Mouse (Mus musculus) heart, embryonic 16.5 days (tissue): ENCODE results near the gene Ppil3. TPM values are rescaled to one million over a fixed set of nuclear protein-coding genes. Genes with fewer than 3 reads are reported as not detected.

Experiments
- ATAC-seq: fragments of 200-750 bp; cut with Nextera tagmentation; replicated peaks from 2 replicates; pipeline ENCODE4 v1.8.0; 2017; ENCODE audit warnings: moderate number of reproducible peaks; ENCODE audit not compliant: insufficient read depth, low FRiP score; ENCODE audit errors: extremely low read depth
- H3K27ac ChIP-seq: fragments of 300-500 bp; sonication (generic); 2 replicates; pipeline ENCODE4 v1.5.1; 2014; ENCODE audit warnings: mild to moderate bottlenecking, low read length, control low read depth, moderate library complexity
- H3K27me3 ChIP-seq: fragments of 300-500 bp; sonication (generic); 2 replicates; pipeline ENCODE4 v1.6.1; 2014; ENCODE audit warnings: low read length, mixed read lengths; ENCODE audit not compliant: control insufficient read depth, insufficient read depth
- H3K36me3 ChIP-seq: fragments of 300-500 bp; sonication (generic); 2 replicates; pipeline ENCODE4 v1.6.1; 2014; ENCODE audit not compliant: control insufficient read depth, insufficient read depth
- H3K4me1 ChIP-seq: fragments of 300-500 bp; sonication (generic); 2 replicates; pipeline ENCODE4 v1.6.1; 2014; ENCODE audit warnings: low read length, mixed read lengths; ENCODE audit not compliant: control insufficient read depth, insufficient read depth
- H3K4me2 ChIP-seq: fragments of 300-500 bp; sonication (generic); 2 replicates; pipeline ENCODE4 v1.6.1; 2014; ENCODE audit warnings: low read depth, mild to moderate bottlenecking, control low read depth, low read length
- H3K4me3 ChIP-seq: fragments of 300-500 bp; sonication (generic); 2 replicates; pipeline ENCODE4 v1.5.1; 2014; ENCODE audit warnings: mild to moderate bottlenecking, control low read depth, low read length
- H3K9ac ChIP-seq: fragments of 300-500 bp; sonication (generic); 2 replicates; pipeline ENCODE4 v1.6.1; 2014; ENCODE audit warnings: low read length, control low read depth
- H3K9me3 ChIP-seq: fragments of 300-500 bp; sonication (generic); replicated peaks from 2 replicates; pipeline ENCODE4 v1.6.1; 2016; ENCODE audit warnings: low read length; ENCODE audit not compliant: control insufficient read depth
- WGBS: fragments of 180-500 bp; shearing (Covaris S2); extraction: QIAGEN DNeasy Blood & Tissue Kit; methylation state at CpG from one replicate; pipeline ENCODE4 v1.1.7; 2014; 5-methylcytosine and 5-hydroxymethylcytosine counted together
- polyA plus RNA-seq: library from polyadenylated mRNA; unstranded; fragments of >200 nt; fragmentation: Nextera tagmentation; extraction: Ambion mirVana; gene quantifications from 2 replicates; pipeline ENCODE4 v1.2.1, GENCODE M21; 2015

Ppil3 gene
- 35.2 and 37.7 TPM in 2 replicates for polyA plus RNA-seq

GRCm38 (mm10) chr1:58445143-58445722 is at the start of gene Ppil3, which contains the start of gene Nif3l1:
Gene Ppil3 (minus strand): TSS chr1:58445486.
Gene Nif3l1 (plus strand): TSS chr1:58445151.
- ATAC-seq = peak; percentile 92
- Histone ChIP-seq H3K27me3 (no peaks in the 10 kb centered on the region), H3K9me3 (no peaks in the 10 kb centered on the region), H3K4me3 (peak within 1 kb of the TSS; percentile 84), H3K4me2 (peak within 1 kb of the TSS; percentile 87), H3K27ac (peak within 1 kb of the TSS; percentile 92), H3K36me3 (peaks cover 16% of the 10 kb centered on the region), H3K9ac (peak within 1 kb of the TSS; percentile 88), H3K4me1 (peaks cover 13% of the 10 kb centered on the region)
- under 1% methylated on average over 33 of the region's 33 CpGs for WGBS

- no peak overlapping the region for H3K4me3 ChIP-seq
- H3K27me3 ChIP-seq = no peaks in the 10 kb centered on the region
- H3K4me2 ChIP-seq = no peak overlapping the region
- no peak overlapping the region for H3K9ac ChIP-seq
- no peak for ATAC-seq
- H3K4me1 ChIP-seq = no peaks in the 10 kb centered on the region
- WGBS = 91% methylated on average over 4 of the region's 4 CpGs
- H3K9me3 ChIP-seq = no peaks in the 10 kb centered on the region
- H3K27ac ChIP-seq = no peak overlapping the region
- H3K36me3 ChIP-seq = peaks cover 40% of the 10 kb centered on the region
These were observed 37.4 kb upstream of the Ppil3 start for GRCm38 (mm10) chr1:58482647-58483046.

GRCm38 (mm10) chr1:58475662-58476061 is 30.4 kb upstream of the Ppil3 start:
- Histone ChIP-seq H3K9me3 (no peaks in the 10 kb centered on the region), H3K4me1 (no peaks in the 10 kb centered on the region), H3K27ac (no peak overlapping the region), H3K4me2 (no peak overlapping the region), H3K4me3 (no peak overlapping the region), H3K36me3 (peaks cover 46% of the 10 kb centered on the region), H3K9ac (no peak overlapping the region), H3K27me3 (no peaks in the 10 kb centered on the region)
- ATAC-seq = no peak
- 92% methylated on average over 8 of the region's 8 CpGs for WGBS

- Histone ChIP-seq H3K27ac (no peak overlapping the region), H3K4me1 (no peaks in the 10 kb centered on the region), H3K4me2 (no peak overlapping the region), H3K9me3 (no peaks in the 10 kb centered on the region), H3K4me3 (no peak overlapping the region), H3K36me3 (peaks cover 48% of the 10 kb centered on the region), H3K27me3 (no peaks in the 10 kb centered on the region), H3K9ac (no peak overlapping the region)
- ATAC-seq = no peak
- 88% methylated on average over 4 of the region's 4 CpGs for WGBS
These were observed 20.3 kb upstream of the Ppil3 start for GRCm38 (mm10) chr1:58465561-58465960.

GRCm38 (mm10) chr1:58465042-58465441 is 19.8 kb upstream of the Ppil3 start:
- H3K9ac ChIP-seq = no peak overlapping the region
- H3K4me1 ChIP-seq = no peaks in the 10 kb centered on the region
- no peak overlapping the region for H3K4me3 ChIP-seq
- H3K36me3 ChIP-seq = peaks cover 49% of the 10 kb centered on the region
- H3K9me3 ChIP-seq = no peaks in the 10 kb centered on the region
- H3K27me3 ChIP-seq = no peaks in the 10 kb centered on the region
- 86% methylated on average over 4 of the region's 4 CpGs for WGBS
- no peak overlapping the region for H3K4me2 ChIP-seq
- ATAC-seq = no peak
- H3K27ac ChIP-seq = no peak overlapping the region

GRCm38 (mm10) chr1:58463935-58464334 is 18.6 kb upstream of the Ppil3 start:
- Histone ChIP-seq H3K27ac (no peak overlapping the region), H3K9me3 (no peaks in the 10 kb centered on the region), H3K4me3 (no peak overlapping the region), H3K9ac (no peak overlapping the region), H3K4me2 (no peak overlapping the region), H3K27me3 (no peaks in the 10 kb centered on the region), H3K4me1 (no peaks in the 10 kb centered on the region), H3K36me3 (peaks cover 38% of the 10 kb centered on the region)
- 86% methylated on average over 2 of the region's 2 CpGs for WGBS
- ATAC-seq = no peak

GRCm38 (mm10) chr1:58460566-58460965 is 15.3 kb upstream of the Ppil3 start:
- peaks cover 48% of the 10 kb centered on the region for H3K36me3 ChIP-seq
- no peak for ATAC-seq

GRCm38 (mm10) chr1:58458867-58459266 is 13.6 kb upstream of the Ppil3 start:
- WGBS = 38% methylated on average over 2 of the region's 2 CpGs
- Histone ChIP-seq H3K9ac (no peak overlapping the region), H3K9me3 (no peaks in the 10 kb centered on the region), H3K27me3 (no peaks in the 10 kb centered on the region), H3K4me3 (no peak overlapping the region), H3K36me3 (peaks cover 43% of the 10 kb centered on the region), H3K4me1 (peaks cover 4% of the 10 kb centered on the region; the same call in 1 of the 2 replicates), H3K4me2 (no peak overlapping the region), H3K27ac (no peak overlapping the region; the same call in 1 of the 2 replicates)
- ATAC-seq = peak; percentile 52

More at GRCm38 (mm10) chr1:58460566-58460965, 15.3 kb upstream of the Ppil3 start:
- H3K9ac ChIP-seq = no peak overlapping the region
- 90% methylated on average over 3 of the region's 3 CpGs for WGBS
- H3K27ac ChIP-seq = no peak overlapping the region
- H3K27me3 ChIP-seq = no peaks in the 10 kb centered on the region
- H3K4me2 ChIP-seq = no peak overlapping the region
- H3K9me3 ChIP-seq = no peaks in the 10 kb centered on the region
- H3K4me3 ChIP-seq = no peak overlapping the region
- peaks cover 4% of the 10 kb centered on the region; the same call in 1 of the 2 replicates for H3K4me1 ChIP-seq

- Histone ChIP-seq H3K36me3 (peaks cover 45% of the 10 kb centered on the region), H3K4me3 (no peak overlapping the region), H3K9ac (no peak overlapping the region), H3K27ac (no peak overlapping the region), H3K4me2 (no peak overlapping the region), H3K4me1 (peaks cover 4% of the 10 kb centered on the region; the same call in 1 of the 2 replicates), H3K27me3 (no peaks in the 10 kb centered on the region), H3K9me3 (no peaks in the 10 kb centered on the region)
- no peak for ATAC-seq
- 77% methylated on average over 5 of the region's 5 CpGs for WGBS
These were observed 12.9 kb upstream of the Ppil3 start for GRCm38 (mm10) chr1:58458175-58458574.
